Mouse (Mus musculus) brain, embryonic 14.5 days (tissue): ENCODE data around the gene Bicdl1. TPM values are rescaled to one million over a fixed set of nuclear protein-coding genes. Genes with fewer than 3 reads are reported as not detected.
A peak's percentile ranks its signal among the peaks of the same experiment; 100 is the strongest.

Source experiments
- DNase-seq: peaks from one replicate; pipeline ENCODE4 v3.0.0-alpha.2; 2011; ENCODE audit warnings: low read depth
- CTCF ChIP-seq: fragments of 200-500 bp; IDR thresholded peaks from 2 replicates; pipeline ENCODE4 v1.5.1; 2012; ENCODE audit warnings: inconsistent platforms, mild to moderate bottlenecking, moderate library complexity, borderline replicate concordance; ENCODE audit not compliant: insufficient read depth, insufficient read length; ENCODE audit errors: extremely low read depth
- POLR2A ChIP-seq: fragments of 200-500 bp; IDR thresholded peaks from 2 replicates; pipeline ENCODE4 v1.6.1; 2012; ENCODE audit warnings: mild to moderate bottlenecking, inconsistent platforms, borderline replicate concordance; ENCODE audit not compliant: poor library complexity, insufficient read depth, insufficient read length, severe bottlenecking; ENCODE audit errors: extremely low read depth
- polyA plus RNA-seq: library from polyadenylated mRNA; depleted of rRNA; stranded (reverse); fragments of >200 nt; gene quantifications from 2 replicates; pipeline ENCODE4 v1.2.3, GENCODE M21; 2012

Gene Bicdl1
- polyA plus RNA-seq, 1 experiment: 168 TPM

DNA sequence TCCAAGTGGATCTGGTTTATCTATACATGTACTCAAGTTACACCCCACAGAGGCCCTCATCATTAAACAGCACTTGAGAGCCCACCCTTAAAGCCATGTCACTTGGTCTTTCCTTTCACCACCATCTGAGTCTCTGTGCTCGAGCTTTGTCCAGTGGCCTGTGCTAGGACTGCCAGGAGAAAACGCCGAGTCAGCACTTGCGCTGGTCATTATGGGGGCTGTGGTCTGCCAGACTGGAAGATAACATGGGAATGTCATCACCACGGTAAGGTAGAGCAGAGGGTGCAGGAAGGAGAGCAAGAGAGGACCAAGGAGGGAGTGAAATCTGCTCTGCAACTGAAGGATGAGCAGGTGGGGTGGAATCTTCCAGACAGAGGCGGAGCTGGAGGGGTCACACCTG is 73.1 kb downstream of the Bicdl1 start:
- DNase-seq: no peak
- TF ChIP-seq CTCF (no peak), POLR2A (no peak)

DNA sequence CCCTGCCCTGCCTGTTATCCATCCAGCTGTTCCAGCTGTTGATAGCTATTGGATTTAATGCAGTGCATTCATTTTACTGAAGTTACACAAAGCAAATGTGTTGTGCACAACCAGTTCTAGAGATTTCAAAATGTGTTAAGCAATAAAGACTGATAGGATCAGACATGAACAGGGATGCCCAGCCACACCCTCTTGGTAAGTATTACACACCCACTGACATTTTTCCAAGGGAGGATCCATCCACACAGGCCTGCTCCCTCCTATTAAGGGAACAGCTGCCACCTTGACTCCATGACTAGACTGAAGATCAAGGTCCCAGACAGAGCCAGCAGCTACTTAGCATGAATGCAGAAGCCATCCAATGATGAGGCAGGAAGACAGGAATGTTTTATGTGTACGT is 74.2 kb downstream of the Bicdl1 start:
- TF ChIP-seq POLR2A (no peak), CTCF (no peak)
- DNase-seq: no peak

DNA sequence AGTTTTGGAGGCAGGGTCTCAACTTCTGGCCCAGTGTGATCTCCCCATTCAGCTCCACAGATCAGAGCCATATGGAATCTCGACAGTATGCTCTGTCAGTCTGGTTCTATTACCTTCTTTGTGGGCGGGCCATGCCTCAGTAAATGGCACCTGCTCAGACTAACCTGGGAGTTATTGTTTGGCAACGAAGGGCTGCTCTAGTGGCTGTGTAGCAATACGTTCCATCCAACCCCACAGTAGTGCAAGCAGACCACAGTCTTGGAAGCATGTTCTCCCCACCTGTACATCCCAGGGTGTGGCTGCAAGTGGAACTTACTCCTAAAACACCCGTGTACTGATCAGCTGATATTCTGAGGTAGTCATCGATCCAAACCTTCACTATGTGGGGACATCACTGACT is 74.7 kb downstream of the Bicdl1 start:
- TF ChIP-seq POLR2A (no peak), CTCF (no peak)

DNA sequence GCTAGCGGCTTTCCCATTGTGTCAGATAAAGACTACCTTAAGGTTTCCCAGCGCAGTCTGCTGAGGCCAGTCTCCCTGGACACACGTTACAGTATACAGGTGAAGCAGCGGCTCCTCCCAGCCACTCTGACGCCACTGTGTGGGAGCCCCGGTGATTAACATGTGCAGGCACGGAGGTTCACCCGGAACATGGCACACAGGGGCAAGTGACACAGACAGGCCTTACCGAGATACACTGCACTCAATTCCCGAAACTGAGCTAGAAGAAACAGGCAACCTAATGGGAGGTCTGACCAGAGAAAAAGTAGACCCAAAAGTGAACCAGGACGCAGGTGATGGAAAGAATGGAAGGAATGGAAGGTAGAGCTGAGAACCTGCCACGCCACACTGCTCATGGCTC is 77.6 kb downstream of the Bicdl1 start:
- no peak for TF ChIP-seq POLR2A
- no peak for TF ChIP-seq CTCF
- no peak for DNase-seq

More for the DNA sequence above, 74.7 kb downstream of the Bicdl1 start:
- DNase-seq: no peak

DNA sequence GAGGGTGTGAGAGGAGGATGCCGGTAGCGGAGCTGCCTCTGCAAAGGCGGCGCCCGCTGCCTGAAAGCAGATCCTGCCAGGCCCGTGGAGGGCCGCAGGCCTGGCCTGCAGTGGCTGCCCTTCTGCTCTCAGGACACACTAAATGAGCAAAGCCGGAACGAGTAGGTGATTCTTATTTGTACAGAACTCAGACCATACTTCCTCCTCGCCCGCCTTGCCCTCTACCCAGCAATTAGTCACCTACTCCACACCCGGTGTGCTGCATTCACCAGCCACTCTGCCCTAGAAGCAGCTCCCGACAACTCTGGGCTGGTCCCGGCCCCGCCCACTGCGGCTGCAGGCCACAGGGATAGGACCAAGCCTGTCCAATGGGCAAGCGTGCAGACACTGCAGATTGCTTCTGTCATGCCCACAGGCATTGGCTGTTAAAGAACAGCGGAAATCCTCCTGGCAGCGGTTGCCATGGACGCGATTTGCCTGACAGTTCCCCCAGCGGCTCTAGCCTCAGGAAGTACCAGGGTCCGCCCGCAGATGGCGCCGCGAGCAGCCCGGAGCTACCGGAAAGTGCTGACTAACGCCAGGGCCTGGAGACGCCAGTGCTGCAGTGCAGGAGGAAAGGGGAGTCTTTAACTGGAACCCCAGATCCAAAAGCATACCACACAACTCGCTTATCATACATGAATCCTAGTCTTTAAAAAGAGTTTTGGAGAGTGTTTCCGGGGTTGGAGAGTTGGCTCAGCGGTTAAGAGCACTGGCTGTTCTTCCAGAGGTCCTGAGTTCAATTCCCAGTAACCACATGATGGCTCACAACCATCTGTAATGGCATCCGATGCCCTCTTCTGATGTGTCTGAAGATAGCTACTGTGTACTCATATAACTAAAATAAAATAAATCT is 78.5 kb downstream of the Bicdl1 start:
- TF ChIP-seq CTCF (peak; percentile 94), POLR2A (peak; percentile 39; the same call in 1 of the 2 replicates)
- DNase-seq: peak; percentile 100

DNA sequence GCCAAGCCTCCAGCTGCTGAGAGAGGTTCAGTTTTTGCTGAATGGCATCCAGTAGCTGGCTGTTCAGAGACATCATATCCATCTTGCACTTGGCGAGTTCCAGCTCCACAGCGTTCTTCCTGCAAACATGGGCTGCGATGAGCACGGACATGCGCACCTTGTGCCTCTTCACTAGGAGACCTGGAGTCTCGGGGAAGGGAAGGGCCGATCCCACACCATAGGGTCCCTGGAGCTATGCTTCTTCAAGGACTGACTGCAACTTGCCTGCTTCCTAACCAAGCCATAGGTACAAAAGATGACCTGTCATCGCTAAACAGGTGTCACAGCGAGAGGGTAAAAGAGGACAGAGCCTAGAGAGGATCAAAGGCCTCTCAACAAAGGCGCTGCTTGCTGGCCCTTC is 79.6 kb downstream of the Bicdl1 start:
- DNase-seq: no peak
- TF ChIP-seq POLR2A (no peak), CTCF (no peak)

DNA sequence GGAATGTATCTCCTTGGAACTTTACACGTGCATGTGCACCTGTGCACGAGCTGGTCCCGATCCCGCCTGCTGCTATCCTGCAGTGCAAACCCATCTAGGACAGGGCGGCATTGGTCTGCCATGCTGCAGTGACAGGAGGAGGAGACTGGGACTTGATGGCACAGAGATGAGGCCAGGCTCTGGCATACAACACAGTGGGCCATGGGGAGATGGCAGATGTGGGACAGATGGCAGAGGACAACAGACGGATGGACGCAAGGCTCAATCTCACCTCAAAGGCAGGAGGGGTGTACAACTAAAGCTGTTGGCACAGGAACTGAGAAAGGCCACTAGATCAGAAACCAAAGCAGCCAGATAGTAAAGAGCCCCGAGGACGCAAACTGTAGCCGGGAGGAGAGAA is 80.5 kb downstream of the Bicdl1 start:
- DNase-seq: no peak
- no peak for TF ChIP-seq POLR2A
- no peak for TF ChIP-seq CTCF

DNA sequence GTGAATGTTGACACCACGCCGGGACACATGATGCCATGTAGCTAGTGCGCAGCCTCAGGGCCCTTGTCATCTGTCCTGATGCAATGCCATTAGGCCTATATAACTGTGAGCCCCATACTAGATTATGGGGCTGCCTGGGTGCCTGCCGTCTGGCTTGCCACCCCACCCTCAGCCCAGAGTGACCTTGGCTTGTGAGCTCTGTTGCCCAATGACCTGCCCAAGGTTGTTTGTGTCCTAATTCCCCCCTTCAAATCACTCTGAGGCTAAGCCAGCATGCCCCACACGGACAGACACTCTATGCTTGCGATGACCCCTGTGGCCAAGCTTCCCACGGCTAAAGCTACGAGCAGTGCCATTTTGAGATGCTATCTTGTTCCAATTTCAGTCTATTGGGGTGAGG is 81.7 kb downstream of the Bicdl1 start:
- no peak for DNase-seq

DNA sequence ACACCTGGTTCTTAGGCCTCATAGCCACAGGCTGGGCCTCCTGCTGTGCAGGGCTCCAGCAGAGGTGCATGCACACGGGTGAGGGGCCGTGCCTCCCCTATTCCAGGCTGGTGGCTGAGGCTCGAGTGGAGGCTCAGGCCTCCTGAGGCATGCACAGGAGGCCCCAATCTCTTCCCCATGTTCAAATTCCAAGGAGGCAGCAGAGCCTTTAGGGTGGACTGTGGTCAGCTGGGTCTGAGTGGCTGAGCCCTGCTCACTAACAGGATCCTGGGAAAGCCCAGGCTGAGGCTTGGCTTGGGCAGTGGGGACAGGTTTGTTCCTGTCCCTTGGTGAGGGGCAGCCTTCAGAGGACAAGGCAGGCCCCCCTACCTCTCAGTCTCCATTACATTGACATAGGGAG is 82.5 kb downstream of the Bicdl1 start:
- TF ChIP-seq POLR2A (no peak), CTCF (no peak)
- no peak for DNase-seq

More for the DNA sequence above, 81.7 kb downstream of the Bicdl1 start:
- TF ChIP-seq CTCF (no peak), POLR2A (no peak)

DNA sequence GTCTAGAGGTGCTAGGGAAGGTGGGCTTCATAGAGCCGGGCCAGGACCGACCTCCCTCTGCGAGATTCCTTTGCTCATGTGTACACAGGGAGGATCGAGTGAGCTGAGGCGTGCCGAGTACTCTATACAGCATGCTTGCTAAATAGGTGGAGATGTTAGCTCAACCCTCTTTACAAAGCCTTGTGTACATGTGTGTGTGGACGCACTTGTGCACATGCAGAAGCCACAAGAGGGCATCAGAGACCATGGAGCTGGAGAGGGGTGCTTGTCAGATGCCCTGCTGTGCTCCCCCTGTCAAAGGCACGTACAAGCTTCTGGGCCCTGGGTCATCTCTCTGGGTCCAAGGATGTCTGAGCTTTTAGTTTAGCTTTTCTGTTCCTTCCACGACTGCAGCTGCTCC is 87.2 kb downstream of the Bicdl1 start:
- no peak for TF ChIP-seq POLR2A
- peak; percentile 9; the same call in 1 of the 2 replicates for TF ChIP-seq CTCF
- DNase-seq: no peak

DNA sequence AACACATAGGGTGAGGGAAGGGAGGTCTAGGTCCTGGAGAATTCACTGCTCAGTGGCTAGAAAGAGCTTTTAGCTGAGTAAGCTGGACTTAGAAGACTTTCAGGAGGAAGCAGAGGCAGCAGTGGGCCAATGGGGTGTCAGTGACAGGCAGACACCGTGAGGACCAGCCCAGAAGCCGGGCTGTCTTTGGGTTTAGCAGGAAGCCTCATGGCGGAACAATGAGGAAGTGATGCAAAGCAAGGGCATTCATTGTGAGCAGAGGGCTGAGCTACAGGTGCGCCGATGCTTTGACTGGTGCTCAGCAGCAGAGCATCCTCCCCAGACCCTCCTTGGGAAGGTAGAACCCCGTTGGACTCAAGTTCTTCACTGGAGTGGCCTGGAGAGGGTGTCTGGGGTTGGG is 95.9 kb downstream of the Bicdl1 start:
- TF ChIP-seq CTCF: no peak
- TF ChIP-seq POLR2A: no peak
- no peak for DNase-seq

DNA sequence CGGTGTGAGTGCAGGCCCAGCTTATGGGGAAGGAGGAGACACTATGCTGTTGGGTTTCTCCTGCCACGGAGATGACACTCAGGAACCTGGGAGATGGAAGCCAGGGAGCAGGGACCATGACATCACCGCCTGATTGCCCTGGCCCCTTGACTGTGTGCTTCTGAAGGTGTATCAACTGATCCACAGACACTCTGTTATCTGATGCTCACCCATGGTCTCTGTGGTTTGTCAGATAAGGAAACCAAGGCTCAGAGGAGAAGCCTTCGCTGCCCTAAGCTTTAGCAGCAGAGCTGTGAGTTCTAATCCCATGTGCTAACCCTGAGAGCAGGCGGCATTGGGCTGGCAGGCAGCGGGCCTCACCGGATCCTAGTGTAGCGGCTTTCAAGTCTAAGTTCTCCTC is 97.4 kb downstream of the Bicdl1 start:
- TF ChIP-seq POLR2A (no peak), CTCF (no peak)

DNA sequence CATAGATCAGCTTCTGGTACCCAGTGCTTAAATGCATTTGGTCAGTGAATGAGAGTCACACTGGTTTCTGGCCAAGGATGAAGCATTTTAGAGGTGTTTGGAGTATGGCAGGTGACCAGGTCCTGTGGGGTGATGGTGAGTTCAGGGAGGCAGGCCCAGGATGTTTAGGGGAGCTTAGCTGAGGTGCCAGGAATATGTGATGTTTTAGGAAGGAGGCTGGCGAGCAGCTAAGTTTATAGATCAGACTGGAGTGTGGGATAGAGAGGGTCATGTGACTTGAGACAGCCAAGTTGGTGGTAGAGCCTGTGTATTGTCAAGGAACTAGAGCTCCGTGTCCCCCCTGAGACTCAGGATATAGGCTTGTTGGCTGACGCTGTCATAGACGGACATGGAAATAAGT is 98.4 kb downstream of the Bicdl1 start:
- DNase-seq: no peak
- no peak for TF ChIP-seq POLR2A
- TF ChIP-seq CTCF: no peak

More for the DNA sequence above, 97.4 kb downstream of the Bicdl1 start:
- no peak for DNase-seq

DNA sequence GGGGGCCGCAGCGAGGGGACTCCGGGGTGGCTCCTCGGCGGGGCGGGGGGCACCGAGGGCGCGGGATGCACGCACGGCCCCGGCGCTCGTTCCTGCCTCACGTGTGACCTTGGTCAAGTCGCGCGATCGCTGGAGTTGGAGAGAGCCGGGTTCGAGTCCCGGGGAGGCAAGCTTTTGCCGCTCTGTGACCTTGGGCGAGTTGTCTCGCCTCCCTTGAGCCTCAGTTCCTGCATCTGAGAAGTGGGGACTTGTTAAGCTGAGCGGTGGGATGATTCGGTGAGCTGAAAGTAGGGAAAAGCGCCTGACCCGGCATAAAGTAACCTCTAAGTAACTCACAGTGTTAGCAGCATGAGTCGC is 99.1 kb downstream of the Bicdl1 start:
- DNase-seq: peak; percentile 18
- TF ChIP-seq POLR2A (no peak), CTCF (no peak)
